Mouse (Mus musculus): ENCODE data around the gene 4933412E24Rik. TPM values are rescaled to one million over a fixed set of nuclear protein-coding genes. Genes with fewer than 3 reads are reported as not detected.

4933412E24Rik gene
- polyA plus RNA-seq (2015; fragmentation: Nextera tagmentation; extraction: Ambion mirVana), result not detected in 2 replicates

DNA sequence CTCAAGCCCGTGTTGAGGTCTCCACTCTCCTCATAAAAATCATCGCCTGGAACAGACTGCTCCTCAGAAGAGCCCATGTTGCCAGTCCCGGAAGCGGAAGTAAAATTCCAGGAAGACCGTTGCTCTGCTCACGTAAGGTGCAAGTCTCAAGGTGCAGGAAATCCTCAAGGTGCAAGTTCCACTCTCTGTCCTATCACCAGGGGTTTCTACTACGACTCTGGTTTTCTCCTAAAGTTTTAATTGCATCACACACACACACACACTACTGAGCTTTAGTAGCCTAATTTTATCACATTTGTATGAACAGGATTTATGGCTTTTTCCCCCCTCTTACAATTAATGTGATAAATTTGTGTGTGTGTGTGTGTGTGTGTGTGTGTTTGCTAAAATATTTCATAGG is at the start of gene 4933412E24Rik:
Gene 4933412E24Rik, minus strand, starts transcription at position 101 of the 400 bp plus-strand sequence.
- no peak within 1 kb of the TSS for H3K4me2 ChIP-seq (ENCODE audit: low read depth, low read length)
- ATAC-seq (ENCODE audit: low read depth), result no peak
- H3K9me3 ChIP-seq (ENCODE audit: control insufficient read depth, low read length), result no peaks in the 10 kb centered on the region
- H3K27me3 ChIP-seq (ENCODE audit: control insufficient read depth, insufficient read depth, low read depth, low read length), result no peaks in the 10 kb centered on the region
- H3K4me3 ChIP-seq (ENCODE audit: low read length), result no peak within 1 kb of the TSS
- H3K36me3 ChIP-seq (ENCODE audit: control insufficient read depth, insufficient read depth, low read length), result no peaks in the 10 kb centered on the region
- no peak within 1 kb of the TSS for H3K27ac ChIP-seq (ENCODE audit: low read length)
- H3K9ac ChIP-seq (ENCODE audit: low read length), result no peak within 1 kb of the TSS
- H3K4me1 ChIP-seq (replicated peaks; ENCODE audit: control insufficient read depth, insufficient read depth, low read length), result no peaks in the 10 kb centered on the region
- WGBS, result 87% methylated on average over 7 of the region's 7 CpGs

DNA sequence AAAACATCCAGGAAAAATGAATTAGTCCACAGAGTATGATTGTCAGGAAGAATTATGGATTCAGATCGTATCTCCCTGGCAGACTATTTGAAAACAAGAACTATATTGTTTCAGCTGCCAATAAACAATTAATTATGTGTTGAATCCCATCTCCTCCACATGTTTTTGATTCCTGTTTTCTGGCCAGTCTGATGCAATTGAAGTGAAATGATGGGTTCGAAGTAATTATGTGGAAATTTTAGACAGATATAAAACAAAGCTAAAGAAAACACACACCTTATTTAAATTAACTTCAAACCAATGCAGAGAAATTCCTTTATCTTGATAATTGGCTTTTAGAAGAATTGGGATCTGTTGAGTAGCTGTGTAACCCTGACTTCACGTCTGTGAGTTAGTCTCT is 14.3 kb upstream of the 4933412E24Rik start:
- no peaks in the 10 kb centered on the region for H3K9me3 ChIP-seq (ENCODE audit: control insufficient read depth, low read length)
- no peak overlapping the region for H3K4me3 ChIP-seq (ENCODE audit: low read length)
- H3K27ac ChIP-seq (ENCODE audit: low read length), result no peak overlapping the region
- H3K4me1 ChIP-seq (replicated peaks; ENCODE audit: control insufficient read depth, insufficient read depth, low read length), result no peaks in the 10 kb centered on the region
- no peaks in the 10 kb centered on the region for H3K27me3 ChIP-seq (ENCODE audit: control insufficient read depth, insufficient read depth, low read depth, low read length)
- no peaks in the 10 kb centered on the region for H3K36me3 ChIP-seq (ENCODE audit: control insufficient read depth, insufficient read depth, low read length)
- ATAC-seq (ENCODE audit: low read depth), result no peak
- no peak overlapping the region for H3K9ac ChIP-seq (ENCODE audit: low read length)
- WGBS, result 60% methylated on average over 3 of the region's 3 CpGs
- H3K4me2 ChIP-seq (ENCODE audit: low read depth, low read length), result no peak overlapping the region

DNA sequence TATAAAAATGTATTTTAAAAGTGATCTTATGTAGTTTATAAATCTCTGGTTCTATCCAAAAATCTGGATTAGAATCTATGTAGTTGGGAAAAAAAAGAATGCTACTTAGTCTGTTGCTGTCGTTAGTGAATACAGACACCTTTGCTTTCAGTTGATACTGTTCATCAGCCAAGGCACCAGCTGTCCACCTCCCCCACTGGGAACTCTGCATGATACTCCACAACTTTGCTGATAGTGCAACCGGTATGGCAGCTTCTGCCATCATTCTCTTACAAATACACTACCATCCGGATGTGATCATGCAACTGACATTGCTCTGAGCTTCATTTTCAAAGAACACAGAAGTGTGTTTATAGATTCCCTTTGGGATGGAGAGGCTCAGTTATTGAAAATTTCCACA is 4.8 kb upstream of the 4933412E24Rik start:
- no peaks in the 10 kb centered on the region for H3K27me3 ChIP-seq (ENCODE audit: control insufficient read depth, insufficient read depth, low read depth, low read length)
- H3K27ac ChIP-seq (ENCODE audit: low read length), result no peak overlapping the region
- H3K4me3 ChIP-seq (ENCODE audit: low read length), result no peak overlapping the region
- WGBS, result 13% methylated on average over 3 of the region's 3 CpGs
- H3K36me3 ChIP-seq (ENCODE audit: control insufficient read depth, insufficient read depth, low read length), result no peaks in the 10 kb centered on the region
- no peaks in the 10 kb centered on the region for H3K4me1 ChIP-seq (replicated peaks; ENCODE audit: control insufficient read depth, insufficient read depth, low read length)
- no peak for ATAC-seq (ENCODE audit: low read depth)
- H3K9me3 ChIP-seq (ENCODE audit: control insufficient read depth, low read length), result no peaks in the 10 kb centered on the region
- no peak overlapping the region for H3K9ac ChIP-seq (ENCODE audit: low read length)
- no peak overlapping the region for H3K4me2 ChIP-seq (ENCODE audit: low read depth, low read length)

DNA sequence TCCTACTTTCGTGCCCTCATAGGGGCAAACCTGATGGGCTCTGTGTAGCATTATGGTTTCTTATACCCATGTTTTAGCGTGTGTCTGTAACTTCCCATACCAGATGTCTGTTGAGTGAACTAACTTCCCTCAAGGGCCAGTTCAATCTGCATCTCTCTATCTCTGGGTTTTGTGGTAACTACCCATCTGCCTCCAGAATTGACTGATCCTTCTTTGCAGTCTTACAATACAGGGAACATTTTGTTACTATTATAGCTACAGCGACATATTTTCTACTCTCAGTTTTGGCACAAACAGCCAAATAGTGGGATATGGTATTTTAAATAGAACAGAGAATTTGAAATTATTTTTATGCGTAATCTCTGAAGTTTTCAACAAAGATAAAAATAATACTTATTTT is 6.2 kb downstream of the 4933412E24Rik start:
- ATAC-seq (ENCODE audit: low read depth), result no peak
- H3K4me1 ChIP-seq (replicated peaks; ENCODE audit: control insufficient read depth, insufficient read depth, low read length), result no peaks in the 10 kb centered on the region
- no peaks in the 10 kb centered on the region for H3K27me3 ChIP-seq (ENCODE audit: control insufficient read depth, insufficient read depth, low read depth, low read length)
- no peak overlapping the region for H3K27ac ChIP-seq (ENCODE audit: low read length)
- H3K9me3 ChIP-seq (ENCODE audit: control insufficient read depth, low read length), result no peaks in the 10 kb centered on the region
- no peak overlapping the region for H3K4me3 ChIP-seq (ENCODE audit: low read length)
- 85% methylated on average over 4 of the region's 4 CpGs for WGBS
- H3K4me2 ChIP-seq (ENCODE audit: low read depth, low read length), result no peak overlapping the region
- H3K9ac ChIP-seq (ENCODE audit: low read length), result no peak overlapping the region
- H3K36me3 ChIP-seq (ENCODE audit: control insufficient read depth, insufficient read depth, low read length), result no peaks in the 10 kb centered on the region

DNA sequence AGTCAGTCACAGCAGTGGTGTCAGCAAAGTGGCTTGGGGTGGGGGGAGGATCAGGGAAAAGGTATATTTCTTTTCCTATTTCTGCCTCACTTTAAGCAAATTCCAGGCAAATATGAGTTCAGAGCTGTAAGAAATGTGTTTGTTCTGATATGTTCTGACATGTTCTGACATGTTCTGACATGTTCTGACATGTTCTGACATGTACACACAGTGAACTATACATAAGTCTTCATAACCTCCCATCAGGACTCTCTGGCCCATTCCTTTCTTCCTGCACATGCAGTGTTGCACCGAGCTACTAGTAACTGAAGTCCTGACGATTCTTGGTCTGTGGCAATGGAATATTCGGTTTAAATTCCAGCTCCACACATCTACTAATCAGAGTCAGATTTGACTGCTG is 6.8 kb downstream of the 4933412E24Rik start:
- H3K4me2 ChIP-seq (ENCODE audit: low read depth, low read length), result no peak overlapping the region
- no peak overlapping the region for H3K9ac ChIP-seq (ENCODE audit: low read length)
- no peak for ATAC-seq (ENCODE audit: low read depth)
- H3K27me3 ChIP-seq (ENCODE audit: control insufficient read depth, insufficient read depth, low read depth, low read length), result no peaks in the 10 kb centered on the region
- no peaks in the 10 kb centered on the region for H3K9me3 ChIP-seq (ENCODE audit: control insufficient read depth, low read length)
- no peaks in the 10 kb centered on the region for H3K4me1 ChIP-seq (replicated peaks; ENCODE audit: control insufficient read depth, insufficient read depth, low read length)
- H3K4me3 ChIP-seq (ENCODE audit: low read length), result no peak overlapping the region
- no peak overlapping the region for H3K27ac ChIP-seq (ENCODE audit: low read length)
- no peaks in the 10 kb centered on the region for H3K36me3 ChIP-seq (ENCODE audit: control insufficient read depth, insufficient read depth, low read length)
- 83% methylated on average over 3 of the region's 3 CpGs for WGBS

DNA sequence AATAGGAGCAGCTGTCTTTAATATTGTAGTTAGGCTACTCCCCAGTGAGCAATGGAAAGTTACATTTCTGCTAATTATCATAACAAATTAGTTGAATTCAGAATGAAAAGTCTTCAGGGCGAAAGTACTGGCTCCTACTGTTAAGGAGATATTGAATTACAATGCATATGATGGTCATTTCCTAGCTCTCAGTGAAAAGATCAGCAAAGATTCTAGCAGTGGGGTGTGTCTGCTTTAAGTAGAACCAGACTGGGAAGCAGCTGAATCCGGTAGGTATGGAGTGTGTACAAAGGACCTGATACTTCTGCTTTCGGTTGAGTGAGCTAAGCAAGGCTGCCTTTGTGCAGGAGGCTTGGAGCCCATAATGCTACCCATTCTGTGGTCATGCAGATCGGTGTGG is 32.6 kb downstream of the 4933412E24Rik start:
- Histone ChIP-seq H3K36me3 (ENCODE audit: control insufficient read depth, insufficient read depth, low read length) (no peaks in the 10 kb centered on the region), H3K9ac (ENCODE audit: low read length) (no peak overlapping the region), H3K4me3 (ENCODE audit: low read length) (no peak overlapping the region), H3K4me1 (replicated peaks; ENCODE audit: control insufficient read depth, insufficient read depth, low read length) (no peaks in the 10 kb centered on the region), H3K4me2 (ENCODE audit: low read depth, low read length) (no peak overlapping the region), H3K27ac (ENCODE audit: low read length) (no peak overlapping the region), H3K9me3 (ENCODE audit: control insufficient read depth, low read length) (no peaks in the 10 kb centered on the region), H3K27me3 (ENCODE audit: control insufficient read depth, insufficient read depth, low read depth, low read length) (no peaks in the 10 kb centered on the region)
- ATAC-seq (ENCODE audit: low read depth), result no peak
- WGBS, result 67% methylated on average over 4 of the region's 4 CpGs

DNA sequence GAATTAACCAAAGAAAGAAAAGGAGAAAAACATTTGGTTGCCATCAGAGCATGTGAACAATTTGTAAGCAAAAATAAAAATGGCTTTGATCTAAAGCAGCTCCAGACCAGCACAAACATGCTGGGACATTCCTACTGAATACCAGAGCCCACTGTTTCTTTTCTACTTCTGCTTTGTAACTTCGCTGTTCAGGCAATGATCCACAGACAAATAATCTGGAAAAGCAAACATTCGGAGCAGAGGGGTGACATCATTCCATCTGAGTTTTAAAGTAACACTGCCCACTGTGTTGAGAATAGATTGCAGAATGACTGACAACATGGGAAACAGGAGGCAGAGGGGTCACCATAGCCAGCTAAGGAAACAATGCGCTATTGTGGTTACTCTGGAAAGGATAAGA is 41.1 kb downstream of the 4933412E24Rik start:
- no peak overlapping the region for H3K27ac ChIP-seq (ENCODE audit: low read length)
- H3K9me3 ChIP-seq (ENCODE audit: control insufficient read depth, low read length), result no peaks in the 10 kb centered on the region
- no peaks in the 10 kb centered on the region for H3K27me3 ChIP-seq (ENCODE audit: control insufficient read depth, insufficient read depth, low read depth, low read length)
- no peak overlapping the region for H3K4me2 ChIP-seq (ENCODE audit: low read depth, low read length)
- no peaks in the 10 kb centered on the region for H3K36me3 ChIP-seq (ENCODE audit: control insufficient read depth, insufficient read depth, low read length)
- no peak overlapping the region for H3K9ac ChIP-seq (ENCODE audit: low read length)
- peaks cover 4% of the 10 kb centered on the region for H3K4me1 ChIP-seq (replicated peaks; ENCODE audit: control insufficient read depth, insufficient read depth, low read length)
- 23% methylated on average over 3 of the region's 3 CpGs for WGBS
- no peak; the same call in 1 of the 2 replicates for ATAC-seq (ENCODE audit: low read depth)
- H3K4me3 ChIP-seq (ENCODE audit: low read length), result no peak overlapping the region

DNA sequence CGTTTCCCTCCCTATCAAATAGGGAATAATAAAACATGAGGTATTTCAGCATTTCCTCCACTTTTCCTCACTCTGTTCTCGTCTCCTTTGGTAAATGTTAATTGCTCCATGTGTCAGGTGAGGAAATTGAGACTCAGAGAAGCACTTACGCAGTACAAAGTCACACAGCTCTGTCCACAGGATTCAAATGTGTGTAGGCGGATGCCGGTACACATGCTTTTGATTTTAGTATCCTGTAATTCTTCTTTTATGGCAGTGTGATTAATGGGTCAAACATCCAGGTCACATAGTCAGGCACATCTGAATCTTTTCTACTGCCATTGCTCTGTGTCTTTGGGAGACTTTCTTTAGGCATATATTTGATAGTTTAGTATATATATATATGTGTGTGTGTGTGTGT is 41.8 kb downstream of the 4933412E24Rik start:
- peaks cover 4% of the 10 kb centered on the region for H3K4me1 ChIP-seq (replicated peaks; ENCODE audit: control insufficient read depth, insufficient read depth, low read length)
- ATAC-seq (ENCODE audit: low read depth), result no peak
- H3K4me2 ChIP-seq (ENCODE audit: low read depth, low read length), result no peak overlapping the region
- no peak overlapping the region for H3K4me3 ChIP-seq (ENCODE audit: low read length)
- H3K27ac ChIP-seq (ENCODE audit: low read length), result no peak overlapping the region
- no peaks in the 10 kb centered on the region for H3K9me3 ChIP-seq (ENCODE audit: control insufficient read depth, low read length)
- no peak overlapping the region for H3K9ac ChIP-seq (ENCODE audit: low read length)
- no peaks in the 10 kb centered on the region for H3K27me3 ChIP-seq (ENCODE audit: control insufficient read depth, insufficient read depth, low read depth, low read length)
- WGBS, result 60% methylated on average over 5 of the region's 5 CpGs
- no peaks in the 10 kb centered on the region for H3K36me3 ChIP-seq (ENCODE audit: control insufficient read depth, insufficient read depth, low read length)

DNA sequence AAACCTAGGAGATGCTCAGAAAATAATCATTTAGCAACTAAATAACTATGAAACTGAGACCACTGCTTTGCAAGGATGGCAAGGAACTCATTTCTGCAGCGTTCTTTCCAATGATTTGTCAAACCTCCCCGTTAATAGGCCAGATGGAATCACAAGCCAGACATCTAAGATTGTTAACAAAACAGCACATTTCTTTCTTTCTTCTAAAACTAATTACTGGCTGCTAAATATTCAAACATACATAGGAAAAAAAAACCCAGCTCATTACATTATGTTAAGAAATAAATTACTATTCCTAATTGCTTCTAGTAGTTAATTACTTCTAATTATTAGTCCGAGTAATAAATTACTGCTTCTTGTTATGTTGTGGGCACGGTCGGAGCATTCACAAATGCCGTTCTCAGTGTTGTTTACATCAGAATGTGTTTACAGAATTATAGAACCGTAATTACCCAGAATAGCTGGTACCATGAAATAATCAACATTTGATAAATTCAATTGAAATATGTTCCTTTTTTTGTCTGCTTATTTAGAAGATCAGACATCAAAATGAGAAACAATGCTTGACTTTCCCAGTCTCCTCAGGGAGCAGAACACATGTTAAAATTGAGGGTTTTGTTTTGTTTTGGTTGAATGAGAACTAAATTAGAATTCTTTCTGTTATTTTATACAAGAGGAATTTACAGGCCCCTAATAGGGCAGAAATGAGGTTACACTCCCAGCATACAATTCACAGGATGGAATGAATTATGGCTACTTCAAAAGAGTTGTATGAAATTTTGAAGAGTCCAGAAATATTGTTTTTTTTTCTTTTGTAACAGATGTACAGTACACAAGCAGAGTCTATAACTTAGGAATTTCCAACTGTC is 42.5 kb downstream of the 4933412E24Rik start:
- WGBS, result 70% methylated on average over 7 of the region's 7 CpGs
- no peaks in the 10 kb centered on the region for H3K9me3 ChIP-seq (ENCODE audit: control insufficient read depth, low read length)
- peaks cover 4% of the 10 kb centered on the region for H3K4me1 ChIP-seq (replicated peaks; ENCODE audit: control insufficient read depth, insufficient read depth, low read length)
- no peak overlapping the region for H3K9ac ChIP-seq (ENCODE audit: low read length)
- no peak overlapping the region for H3K4me3 ChIP-seq (ENCODE audit: low read length)
- no peaks in the 10 kb centered on the region for H3K27me3 ChIP-seq (ENCODE audit: control insufficient read depth, insufficient read depth, low read depth, low read length)
- ATAC-seq (ENCODE audit: low read depth), result no peak
- no peak overlapping the region for H3K4me2 ChIP-seq (ENCODE audit: low read depth, low read length)
- H3K27ac ChIP-seq (ENCODE audit: low read length), result no peak overlapping the region
- no peaks in the 10 kb centered on the region for H3K36me3 ChIP-seq (ENCODE audit: control insufficient read depth, insufficient read depth, low read length)

All from lung, embryonic 16.5 days (tissue).